Mouse (Mus musculus) bone marrow macrophage, adult 2 months (primary cell): ENCODE measurements around the gene Gm11027.

Source experiments
- CTCF ChIP-seq: IDR thresholded peaks from 2 replicates; pipeline ENCODE4 v1.5.1; 2012; ENCODE audit warnings: low read depth, mild to moderate bottlenecking, low read length, moderate library complexity
- POLR2A ChIP-seq: IDR thresholded peaks from 2 replicates; pipeline ENCODE4 v1.6.1; 2012; ENCODE audit warnings: mild to moderate bottlenecking, low read depth, low read length, borderline replicate concordance

- no peak for TF ChIP-seq CTCF
- TF ChIP-seq POLR2A, result no peak
Measured at GRCm38 (mm10) chr12:116264756-116265155, 10.4 kb upstream of the Gm11027 start.
